ENCODE assay signal across 8 mouse cellular contexts in the genomic region with DNA sequence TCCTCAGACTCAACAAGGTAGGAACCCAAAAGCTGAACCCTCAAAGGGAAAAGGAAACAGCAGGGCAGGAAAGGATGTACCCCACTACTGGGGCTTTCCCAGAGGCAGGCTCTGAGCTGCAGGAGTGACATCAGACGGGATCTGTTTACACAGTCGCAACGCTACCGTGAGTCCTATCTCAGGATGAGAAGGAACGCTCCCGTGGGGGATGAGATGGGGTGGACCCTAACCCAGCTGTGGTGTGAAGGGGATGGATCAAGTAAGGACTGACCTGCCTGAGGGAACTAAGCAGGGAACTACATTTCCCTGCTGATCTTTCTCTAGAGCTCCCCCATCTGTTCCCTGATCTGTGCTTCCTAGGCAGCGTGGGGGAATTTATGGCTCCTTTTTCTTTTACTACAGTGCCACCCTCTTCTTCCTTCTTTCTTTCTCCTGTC. TPM values are rescaled to one million over a fixed set of nuclear protein-coding genes. Genes with fewer than 3 reads are reported as not detected.
DNase-seq lines count a peak whose midpoint lies in the region; ATAC-seq and TF ChIP-seq lines count a peak whose summit lies in the region.

Gene Sys1, plus strand, starts transcription at position 101 of the 437 bp plus-strand sequence.

- peaks cover 25% of the 10 kb centered on the region for H3K4me1 ChIP-seq in lung, embryonic 14.5 days (ENCODE audit: insufficient read depth)
- H3K4me1 ChIP-seq in intestine, embryonic 14.5 days (replicated peaks; ENCODE audit: control insufficient read depth, insufficient read depth, low read length), result peaks cover 21% of the 10 kb centered on the region

- H3K9ac ChIP-seq in lung, embryonic 14.5 days, result 0 out of 2 replicates have a peak within 1 kb of the TSS, but pooled peaks have one; percentile 21
- peak within 1 kb of the TSS; percentile 38 for H3K9ac ChIP-seq in intestine, embryonic 14.5 days (ENCODE audit: low read length)

- TF ChIP-seq POLR2A in brain, embryonic 14.5 days (IDR thresholded peaks at IDR 0.05; ENCODE audit: borderline replicate concordance, extremely low read depth, insufficient read depth, insufficient read length, poor library complexity, severe bottlenecking), result no peak

- 2% methylated on average over 7 of the region's 7 CpGs for WGBS in lung, embryonic 14.5 days
- 3% methylated on average over 7 of the region's 7 CpGs for WGBS in intestine, embryonic 14.5 days

- ATAC-seq in lung, embryonic 14.5 days (ENCODE audit: insufficient read depth), result no peak
- ATAC-seq in intestine, embryonic 14.5 days (replicated peaks; ENCODE audit: low FRiP score, low TSS enrichment, low read depth), result no peak

- H3K27me3 ChIP-seq in lung, embryonic 14.5 days (ENCODE audit: insufficient read depth, low read length), result no peaks in the 10 kb centered on the region
- no peaks in the 10 kb centered on the region for H3K27me3 ChIP-seq in intestine, embryonic 14.5 days (replicated peaks; ENCODE audit: control insufficient read depth, insufficient read depth, low read length)

- H3K9me3 ChIP-seq in lung, embryonic 14.5 days (ENCODE audit: low read depth, low read length), result no peaks in the 10 kb centered on the region
- H3K9me3 ChIP-seq in intestine, embryonic 14.5 days (ENCODE audit: control insufficient read depth, low read length), result no peaks in the 10 kb centered on the region

- intact Hi-C loops in left cerebral cortex, postnatal 4 days (cut with DNase I), result loop anchor here (5.0 kb wide), 1 partner anchor 40 kb away; no protein-coding TSS in a partner anchor

- peak within 1 kb of the TSS; percentile 38 for H3K4me2 ChIP-seq in lung, embryonic 14.5 days
- H3K4me2 ChIP-seq in intestine, embryonic 14.5 days (ENCODE audit: low read length), result peak within 1 kb of the TSS; percentile 45

- H3K36me3 ChIP-seq in lung, embryonic 14.5 days (ENCODE audit: insufficient read depth), result no peaks in the 10 kb centered on the region
- H3K36me3 ChIP-seq in intestine, embryonic 14.5 days (ENCODE audit: control insufficient read depth, insufficient read depth, low read length), result no peaks in the 10 kb centered on the region

- H3K4me3 ChIP-seq in lung, embryonic 14.5 days (ENCODE audit: low read depth, low read length), result 0 out of 2 replicates have a peak within 1 kb of the TSS, but pooled peaks have one; percentile 10
- H3K4me3 ChIP-seq in intestine, embryonic 14.5 days (ENCODE audit: low read depth, low read length), result peak within 1 kb of the TSS; percentile 20

- peak within 1 kb of the TSS; percentile 87 for H3K27ac ChIP-seq in lung, embryonic 14.5 days (ENCODE audit: low read depth)
- H3K27ac ChIP-seq in intestine, embryonic 14.5 days (ENCODE audit: low read depth), result peak within 1 kb of the TSS; percentile 43

- peak; percentile 30; the same call in 1 of the 2 replicates for TF ChIP-seq CTCF in lung, embryonic 14.5 days (IDR thresholded peaks at IDR 0.05; ENCODE audit: low read depth)
- peak; percentile 3; the same call in 1 of the 2 replicates for TF ChIP-seq CTCF in brain, embryonic 14.5 days (IDR thresholded peaks at IDR 0.05; ENCODE audit: borderline replicate concordance, extremely low read depth, insufficient read depth, insufficient read length)

- peak; percentile 52 for DNase-seq in lung, embryonic 14.5 days
- DNase-seq in lung, postnatal 36 days, result no peak
- DNase-seq in brain, embryonic 14.5 days (ENCODE audit: low read depth), result peak; percentile 45
- DNase-seq in gastrocnemius, postnatal 25 days, result no peak
- peak; percentile 60 for DNase-seq in intestine, embryonic 14.5 days (ENCODE audit: low spot score)
- DNase-seq in left cerebral cortex, postnatal 4 days, result no peak
- peak; percentile 21 to 44 for DNase-seq in natural killer cell, adult 2 months (ENCODE audit: low spot score in 2 of 2)
- no peak for DNase-seq in urinary bladder, postnatal 4 days (ENCODE audit: low spot score in 2 of 2)

RNA-seq across cellular contexts. Expression of gene Sys1, which starts in this region (rescaled TPM):
- polyA plus RNA-seq in lung, embryonic 14.5 days (2014; fragmentation: Nextera tagmentation; extraction: Ambion mirVana), result 65.6 and 68.7 TPM in 2 replicates
- polyA plus RNA-seq in brain, embryonic 14.5 days (2012; rRNA removed), result 69.6 and 82.0 TPM in 2 replicates
- 10 to 100 TPM; 17.2 to 20.2 TPM for total RNA-seq in gastrocnemius, postnatal 25 days (2021)
- 65.2 and 67.2 TPM in 2 replicates for polyA plus RNA-seq in intestine, embryonic 14.5 days (2014; fragmentation: Nextera tagmentation; extraction: Ambion mirVana)
- total RNA-seq in left cerebral cortex, postnatal 4 days (2021), result 10 to 100 TPM; 42.5 to 45.8 TPM

Comparison
In these comparisons a context has a peak if more than half of its experiments do, and no peak if none do; other contexts are left out.
1. DNase-seq: peak in lung, embryonic 14.5 days (single experiment), brain, embryonic 14.5 days (single experiment), intestine, embryonic 14.5 days (single experiment) and natural killer cell, adult 2 months (2 of 2); none in lung, postnatal 36 days (single experiment), gastrocnemius, postnatal 25 days (single experiment), left cerebral cortex, postnatal 4 days (single experiment) and urinary bladder, postnatal 4 days (0 of 2).